Mouse (Mus musculus) erythroblast, adult 5-6 weeks (primary cell): Measurements from ENCODE around the gene Kynu. TPM values are rescaled to one million over a fixed set of nuclear protein-coding genes. Genes with fewer than 3 reads are reported as not detected.

Source experiments
- ATAC-seq: replicated peaks from 2 replicates; pipeline ENCODE4 v1.8.0; 2016; ENCODE audit warnings: moderate number of reproducible peaks, mild to moderate bottlenecking, moderate TSS enrichment, inconsistent platforms; ENCODE audit not compliant: poor library complexity, low FRiP score, severe bottlenecking
- total RNA-seq, 2 experiments: library from RNA; stranded (forward) in 1 of 2; stranded (reverse) in 1 of 2; fragments of 150-400 nt in 1 of 2; fragments of 200-764, 138-1000 nt in 1 of 2; gene quantifications; 2 replicates each; pipeline versions ENCODE4 v1.2.3 to v1.2.4; 2015 to 2017; ENCODE audit warnings: low replicate concordance in 2 of 2

Gene Kynu
- total RNA-seq (2015; ENCODE audit: low replicate concordance) = 1.3 TPM in 1 of 2 replicates, not detected in the other
- 0.56 and 6.2 TPM in 2 replicates for total RNA-seq (2017; ENCODE audit: low replicate concordance)

- ATAC-seq = no peak
These were observed at the start of gene Kynu for GRCm38 (mm10) chr2:43555062-43555888. Gene Kynu (plus strand): TSS chr2:43555329.

- no peak for ATAC-seq
These were observed 48.9 kb upstream of the Kynu start for GRCm38 (mm10) chr2:43506182-43506581.

- ATAC-seq = no peak
These were observed 41.3 kb upstream of the Kynu start for GRCm38 (mm10) chr2:43513852-43514251.

- no peak for ATAC-seq
These were observed 20.7 kb upstream of the Kynu start for GRCm38 (mm10) chr2:43534417-43534816.

DNA sequence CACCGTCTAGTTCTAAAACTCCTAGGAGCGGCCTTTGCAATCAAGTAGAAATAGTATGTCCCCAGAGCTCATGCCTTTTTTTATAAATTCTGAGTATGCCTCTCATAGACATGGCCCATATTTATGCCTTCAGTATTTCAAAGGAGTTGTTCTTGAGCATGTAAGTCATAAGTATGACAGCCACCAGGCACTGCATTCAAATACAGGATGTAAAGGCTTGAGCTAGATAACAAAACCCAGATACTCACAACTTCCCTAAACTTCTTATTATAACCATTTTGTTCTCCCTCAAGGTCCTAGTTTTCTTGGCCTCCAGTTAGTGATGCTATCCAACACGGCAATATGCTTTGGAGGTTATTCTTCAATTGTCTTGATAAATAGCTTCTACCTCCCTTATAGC lies 12.5 kb upstream of the Kynu start:
- ATAC-seq = no peak

- no peak for ATAC-seq
These were observed 9.5 kb upstream of the Kynu start for GRCm38 (mm10) chr2:43545665-43546064.

DNA sequence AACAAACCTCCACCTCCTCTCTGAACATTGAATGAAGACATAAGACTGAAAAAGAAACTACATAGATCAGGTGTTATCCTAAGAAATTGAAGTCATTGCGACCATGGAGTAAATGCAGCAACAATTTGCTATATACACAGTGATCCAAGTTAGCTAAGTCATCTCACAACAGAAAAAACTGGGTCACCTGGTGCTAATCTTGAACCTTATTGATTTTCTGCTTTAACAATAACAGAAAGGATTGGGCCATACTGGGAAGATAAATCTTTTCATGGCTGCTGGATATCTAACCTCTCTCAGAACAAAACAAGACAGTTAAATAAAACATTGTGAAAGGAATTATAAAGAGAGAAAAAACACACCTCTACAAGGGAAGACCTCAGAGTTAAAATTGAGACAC lies 8.7 kb upstream of the Kynu start:
- no peak for ATAC-seq

DNA sequence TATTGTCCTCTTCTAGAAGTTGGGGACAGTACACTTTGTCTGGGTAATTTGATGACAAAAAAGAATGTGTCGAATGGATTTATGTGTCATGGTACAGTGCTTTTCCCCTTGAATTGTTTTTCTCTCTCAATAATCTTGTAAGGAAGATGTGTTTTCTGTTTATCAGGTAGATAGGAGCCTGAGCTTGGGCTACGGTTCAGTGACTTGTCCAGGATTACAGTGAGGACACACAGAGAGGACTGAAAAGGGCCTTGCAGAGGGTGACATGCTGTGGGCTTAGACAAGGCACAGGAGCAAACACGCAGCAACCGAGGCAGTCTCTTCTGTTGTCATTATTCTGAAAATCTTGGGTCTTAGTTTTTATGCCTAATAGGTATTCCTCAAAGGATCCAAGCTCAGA lies 913 bp upstream of the Kynu start:
- ATAC-seq = no peak

GRCm38 (mm10) chr2:43555889-43556285 lies 758 bp downstream of the Kynu start:
- ATAC-seq = no peak

GRCm38 (mm10) chr2:43556985-43557384 lies 1.9 kb downstream of the Kynu start:
- no peak for ATAC-seq

- no peak for ATAC-seq
These were observed 6.1 kb downstream of the Kynu start for GRCm38 (mm10) chr2:43561209-43561608.

- no peak for ATAC-seq
These were observed 7.7 kb downstream of the Kynu start for GRCm38 (mm10) chr2:43562779-43563178.

- ATAC-seq = no peak
These were observed 13.3 kb downstream of the Kynu start for GRCm38 (mm10) chr2:43568406-43568805.

DNA sequence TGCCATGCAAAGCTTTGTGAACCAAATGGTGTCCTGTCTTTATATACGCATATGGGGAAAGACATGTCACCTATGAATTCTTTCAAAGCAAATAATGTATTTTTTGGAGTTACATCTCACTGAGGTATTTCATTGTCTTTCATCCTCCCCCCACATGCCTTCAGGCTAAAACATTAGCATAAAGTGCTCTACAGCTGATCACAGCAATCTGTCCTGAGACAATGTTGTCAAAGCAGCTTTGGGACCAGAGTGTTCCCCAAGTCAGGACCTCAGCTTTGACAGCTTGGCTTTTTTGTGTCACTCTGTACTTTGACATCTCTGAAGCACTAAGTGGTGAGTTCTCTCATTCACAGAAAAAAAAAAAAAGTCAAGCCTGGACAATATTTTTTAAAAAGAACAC lies 18.4 kb downstream of the Kynu start:
- no peak for ATAC-seq

DNA sequence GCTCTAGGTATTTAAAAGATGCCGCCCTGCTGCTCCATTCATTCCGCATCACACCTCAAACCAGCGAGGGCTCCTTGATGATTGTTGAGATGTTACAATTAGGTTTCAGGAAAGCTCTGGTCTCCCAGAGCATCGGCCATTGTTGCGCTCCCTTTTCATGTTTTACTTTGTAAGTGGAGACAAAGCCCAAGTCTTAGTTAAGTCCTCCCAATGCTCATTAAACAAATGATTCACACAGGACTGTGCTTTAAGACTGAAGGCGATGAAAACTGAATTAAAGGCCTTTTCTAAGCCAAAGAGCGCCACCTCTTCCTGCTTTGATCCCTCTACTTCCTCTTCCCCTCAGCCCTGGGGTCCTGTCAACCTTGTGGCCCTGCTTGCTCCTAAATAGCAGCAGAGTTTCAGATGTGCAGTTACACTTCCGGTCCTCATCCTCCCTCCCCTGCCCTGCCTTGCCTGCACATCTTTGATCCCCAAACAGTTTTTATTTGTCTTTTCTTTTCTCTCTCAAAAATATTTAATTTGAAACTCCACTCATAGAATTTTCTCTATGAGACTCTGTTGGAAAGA lies 28.2 kb downstream of the Kynu start:
- ATAC-seq = no peak

DNA sequence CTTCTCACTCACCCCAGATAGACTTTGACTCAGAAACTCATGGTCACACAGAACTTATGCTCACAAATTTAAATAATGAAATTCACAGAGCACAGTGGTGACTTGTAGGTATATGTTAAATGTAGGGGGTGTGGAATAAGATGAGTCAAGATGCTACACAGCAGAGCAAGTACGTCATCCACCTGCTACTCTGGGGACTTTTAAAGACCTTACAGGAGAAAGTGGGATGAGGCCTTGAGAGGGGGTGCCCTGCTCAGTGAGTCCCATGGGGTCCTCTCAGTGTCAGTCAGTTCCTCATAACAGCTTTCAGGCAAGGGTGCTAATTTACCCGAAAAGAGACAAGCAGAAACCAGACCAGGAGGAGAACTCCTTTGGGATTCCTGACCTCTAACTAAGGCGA lies 30.4 kb downstream of the Kynu start:
- no peak for ATAC-seq

- ATAC-seq = no peak
These were observed 32.7 kb downstream of the Kynu start for GRCm38 (mm10) chr2:43587832-43588231.

- ATAC-seq = no peak
These were observed 37.0 kb downstream of the Kynu start for GRCm38 (mm10) chr2:43592001-43592704.

DNA sequence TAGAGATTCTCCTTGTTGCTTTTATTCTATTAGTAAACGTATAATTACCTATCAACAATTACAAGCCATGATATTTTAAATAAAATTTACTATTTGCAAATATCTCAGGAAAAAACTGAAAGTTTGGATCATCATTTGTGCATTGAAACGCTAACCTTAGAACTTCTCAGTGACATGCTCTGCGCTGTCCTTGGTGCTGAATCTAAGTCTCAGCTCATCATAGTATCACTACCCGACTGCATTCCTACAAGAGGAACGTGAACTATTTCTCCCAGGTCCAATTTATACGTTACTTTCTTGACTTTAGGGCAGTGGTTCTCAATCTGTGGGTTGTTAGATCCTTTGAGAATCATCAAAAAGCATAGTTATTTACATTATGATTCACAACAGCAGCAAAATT lies 58.4 kb downstream of the Kynu start:
- ATAC-seq = no peak

- ATAC-seq = no peak
These were observed 66.0 kb downstream of the Kynu start for GRCm38 (mm10) chr2:43621140-43621539.

DNA sequence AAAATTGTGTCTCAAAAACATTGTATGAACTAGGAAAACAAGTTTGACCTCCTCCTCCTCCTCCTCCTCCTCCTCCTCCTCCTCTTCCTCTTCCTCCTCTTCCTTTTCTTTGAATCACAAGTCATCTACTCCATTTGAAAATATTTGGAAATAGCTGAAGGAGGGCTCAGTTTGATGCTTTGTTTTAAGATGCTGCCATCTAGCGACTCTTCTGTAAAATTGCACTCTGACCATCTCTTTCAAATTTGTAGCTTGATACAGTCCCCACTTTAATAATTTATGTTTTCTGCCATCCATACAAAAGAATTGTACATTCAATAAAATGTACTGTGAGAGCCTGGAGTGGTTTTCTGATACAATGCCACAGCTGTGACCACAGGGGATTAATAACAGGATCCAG lies 67.7 kb downstream of the Kynu start:
- ATAC-seq = no peak
